Mouse (Mus musculus): ENCODE results near the gene Slc1a2.

GRCm38 (mm10) chr2:102742685-102743084 lies 84.2 kb downstream of the Slc1a2 start:
- no peak for TF ChIP-seq CTCF (conservative IDR thresholded peaks at IDR 0.05; ENCODE audit: low read length)
- no peak for TF ChIP-seq NANOG (IDR thresholded peaks at IDR 0.05; ENCODE audit: borderline replicate concordance, low read length)
